7 mouse cellular contexts compared by ENCODE assay signal in the genomic region with DNA sequence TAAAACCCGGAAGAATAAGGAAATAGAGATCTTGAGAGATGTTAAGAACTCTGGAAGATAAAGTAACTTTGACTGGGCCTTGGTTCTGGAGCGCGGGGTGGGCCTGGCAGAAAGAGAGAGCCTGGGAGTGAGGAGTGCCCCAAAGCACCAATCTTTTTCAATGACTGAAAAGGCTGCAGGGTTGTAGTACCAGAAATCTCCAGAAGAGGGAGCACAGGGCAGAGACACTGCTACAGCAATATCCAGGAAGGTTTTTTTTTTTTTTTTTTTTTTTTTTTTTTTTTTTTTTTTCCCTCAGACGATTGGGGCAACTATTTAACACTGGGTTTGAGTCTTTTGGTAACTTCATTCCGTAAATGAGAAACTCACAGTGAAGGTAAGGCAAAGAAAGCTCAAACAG.
DNase-seq lines count a peak whose midpoint lies in the region; ATAC-seq and TF ChIP-seq lines count a peak whose summit lies in the region.

No protein-coding gene starts in this region.

- H3K4me2 ChIP-seq in heart, embryonic 15.5 days, result 0 out of 2 replicates have a peak overlapping the region, but pooled peaks have one; percentile 24

- H3K27ac ChIP-seq in heart, embryonic 15.5 days, result no peak overlapping the region
- H3K27ac ChIP-seq in layer of hippocampus, adult 2 months, result 0 out of 2 replicates have a peak overlapping the region, but pooled peaks have one; percentile 18

- ATAC-seq in heart, embryonic 15.5 days (replicated peaks; ENCODE audit: insufficient number of reproducible peaks, insufficient read depth, low FRiP score, low read depth), result no peak

- WGBS in heart, embryonic 15.5 days, result 4% methylated on average over 5 of the region's 5 CpGs

- TF ChIP-seq CTCF in E14TG2a.4 (conservative IDR thresholded peaks at IDR 0.05; ENCODE audit: low read length), result peak; percentile 90
- peak; percentile 97 for TF ChIP-seq CTCF in layer of hippocampus, adult 2 months (conservative IDR thresholded peaks at IDR 0.05)

- peak; percentile 63 to 93 for DNase-seq in adrenal gland, adult (ENCODE audit: inconsistent age in 2 of 2, low spot score in 1 of 2)
- peak; percentile 85 for DNase-seq in embryo, embryonic 9.5 days (ENCODE audit: extremely low spot score)
- DNase-seq in layer of hippocampus, adult 2 months (ENCODE audit: low spot score in 2 of 2), result peak; percentile 84 to 94
- peak; percentile 93 for DNase-seq in lung, postnatal 14 days
- peak; percentile 93 for DNase-seq in right cerebral cortex, postnatal 4 days

- H3K27me3 ChIP-seq in E14TG2a.4 (ENCODE audit: insufficient read depth, low read length), result peaks cover 29% of the 10 kb centered on the region
- H3K27me3 ChIP-seq in heart, embryonic 15.5 days, result no peaks in the 10 kb centered on the region

- peaks cover 18% of the 10 kb centered on the region for H3K4me1 ChIP-seq in E14TG2a.4 (replicated peaks; ENCODE audit: low read depth, low read length)
- H3K4me1 ChIP-seq in heart, embryonic 15.5 days (replicated peaks), result no peaks in the 10 kb centered on the region

- no peaks in the 10 kb centered on the region for H3K36me3 ChIP-seq in E14TG2a.4 (ENCODE audit: insufficient read depth, low read length)
- no peaks in the 10 kb centered on the region for H3K36me3 ChIP-seq in heart, embryonic 15.5 days

- no peaks in the 10 kb centered on the region for H3K9me3 ChIP-seq in E14TG2a.4 (ENCODE audit: low read length)
- H3K9me3 ChIP-seq in heart, embryonic 15.5 days (replicated peaks), result no peaks in the 10 kb centered on the region

- no peak overlapping the region for H3K4me3 ChIP-seq in E14TG2a.4 (replicated peaks; ENCODE audit: low read length)
- no peak overlapping the region for H3K4me3 ChIP-seq in heart, embryonic 15.5 days
- H3K4me3 ChIP-seq in layer of hippocampus, adult 2 months, result no peak overlapping the region

- H3K9ac ChIP-seq in heart, embryonic 15.5 days, result no peak overlapping the region
